Mouse (Mus musculus) kidney, embryonic 14.5 days (tissue): ENCODE measurements around the gene Rasa3. TPM values are rescaled to one million over a fixed set of nuclear protein-coding genes. Genes with fewer than 3 reads are reported as not detected.

Source experiments
- polyA plus RNA-seq: library from polyadenylated mRNA; unstranded; fragments of >200 nt; fragmentation: Nextera tagmentation; extraction: Ambion mirVana; gene quantifications from 2 replicates; pipeline ENCODE4 v1.2.1, GENCODE M21; 2014

Rasa3 gene
- polyA plus RNA-seq, 1 experiment from 2014 or later: 20.2 TPM

Other genes starting within 250 kb of the Rasa3 start
- gene Tmem255b, start 242.4 kb downstream of the Rasa3 start, polyA plus RNA-seq: 0.57 TPM in 1 of 2 replicates, not detected in the other
- 12.0 and 18.7 TPM in 2 replicates for gene Gas6, start 183.1 kb downstream of the Rasa3 start, polyA plus RNA-seq
- gene 1700029H14Rik, start 115.1 kb downstream of the Rasa3 start, polyA plus RNA-seq: not detected in 2 replicates
- 0.11 TPM in 1 of 2 replicates, not detected in the other for gene Cfap97d2, start 28.3 kb upstream of the Rasa3 start, polyA plus RNA-seq
- 169 and 211 TPM in 2 replicates for gene Cdc16, start 80.1 kb upstream of the Rasa3 start, polyA plus RNA-seq
- gene Upf3a, start 108.0 kb upstream of the Rasa3 start, polyA plus RNA-seq: 41.1 and 46.9 TPM in 2 replicates
- gene AF366264, start 160.8 kb upstream of the Rasa3 start, polyA plus RNA-seq: not detected in 2 replicates
- gene Champ1, start 192.0 kb upstream of the Rasa3 start, polyA plus RNA-seq: 26.3 and 44.8 TPM in 2 replicates
- gene Coprs, start 212.7 kb upstream of the Rasa3 start, polyA plus RNA-seq: 48.0 and 58.8 TPM in 2 replicates